Mouse (Mus musculus) C2C12 (cell line): ENCODE results near the gene Slc25a33.

Experiments
- CTCF ChIP-seq: IDR thresholded peaks from one replicate; pipeline ENCODE4 v1.5.1; 2011; ENCODE audit not compliant: control insufficient read depth, insufficient read depth, insufficient read length
- MAX ChIP-seq: IDR thresholded peaks from one replicate; pipeline ENCODE4 v1.6.1; 2011; ENCODE audit warnings: mild to moderate bottlenecking, control low read depth
- MYOD1 ChIP-seq: IDR thresholded peaks from one replicate; pipeline ENCODE4 v1.6.1; 2011; ENCODE audit warnings: low read depth; ENCODE audit not compliant: control insufficient read depth, insufficient read length

GRCm38 (mm10) chr4:149750671-149751070 lies 23.4 kb downstream of the Slc25a33 start:
- TF ChIP-seq MAX (no peak), CTCF (no peak), MYOD1 (no peak)
